Mouse (Mus musculus) gastrocnemius, adult 2 months (tissue): Measurements from ENCODE around the gene Cnst. TPM values are rescaled to one million over a fixed set of nuclear protein-coding genes. Genes with fewer than 3 reads are reported as not detected.

Source experiments
- DNase-seq: peaks from one replicate; pipeline ENCODE4 v3.0.0; 2022
- H3K27ac ChIP-seq: fragments of 200-600 bp; 2 replicates; pipeline ENCODE4 v1.8.1; 2022; ENCODE audit warnings: mild to moderate bottlenecking
- H3K4me3 ChIP-seq: fragments of 200-600 bp; 2 replicates; pipeline ENCODE4 v1.8.1; 2022; ENCODE audit warnings: mild to moderate bottlenecking, moderate library complexity
- CTCF ChIP-seq: fragments of 200-600 bp; IDR thresholded peaks from 2 replicates; pipeline ENCODE4 v1.8.1; 2022; ENCODE audit warnings: antibody characterized with exemption, mild to moderate bottlenecking, moderate library complexity
- intact Hi-C: fragments of 180-260 bp; cut with DNase I; formaldehyde crosslinking; loops from one replicate; pipeline ENCODE4 v1.15.1; 2025
- total RNA-seq, 2 experiments: library from RNA; stranded (reverse); gene quantifications; 2 replicates each; pipeline ENCODE4 v1.2.3; 2021

Gene Cnst
- total RNA-seq, 2 experiments from 2014 or later = 34.7 to 40.0 TPM

DNA sequence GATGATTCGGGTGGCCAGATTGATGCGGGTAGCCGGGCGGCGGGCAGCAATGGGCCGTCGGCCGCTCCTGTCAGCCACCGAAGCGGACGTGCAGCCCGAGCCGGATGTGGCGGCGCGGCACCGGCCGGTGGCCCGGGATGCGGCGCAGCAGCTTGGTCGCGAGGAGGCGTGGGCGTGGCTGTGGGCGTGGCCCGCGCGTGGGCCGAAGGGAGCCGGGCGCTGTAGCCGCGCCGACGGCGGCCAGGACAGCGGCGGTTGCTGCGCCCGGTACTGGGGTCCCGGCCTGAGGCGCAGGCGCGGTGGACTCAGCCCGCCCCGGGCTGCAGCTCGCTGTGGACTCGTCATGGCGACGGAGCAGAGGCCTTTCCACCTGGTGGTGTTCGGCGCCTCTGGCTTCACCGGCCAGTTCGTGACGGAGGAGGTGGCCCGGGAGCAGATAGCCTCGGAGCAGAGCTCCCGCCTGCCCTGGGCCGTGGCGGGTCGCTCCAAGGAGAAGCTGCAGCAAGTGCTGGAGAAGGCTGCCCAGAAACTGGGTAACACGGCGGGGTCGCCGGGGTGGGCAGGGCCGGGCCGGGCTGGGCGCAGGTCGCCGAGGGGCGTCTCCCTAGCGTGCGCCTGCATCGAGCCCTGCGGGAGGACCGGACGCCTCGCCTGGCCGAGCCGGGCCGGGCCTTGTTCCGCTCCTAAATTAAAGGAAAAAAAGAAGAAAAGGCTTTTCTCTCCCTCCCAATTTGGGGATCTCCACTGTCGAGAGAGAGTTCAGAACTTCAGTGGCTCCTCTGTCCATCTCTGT is 122.0 kb downstream of the Cnst start, which contains the start of gene Sccpdh:
Gene Sccpdh (plus strand): TSS at position 198 of the 793 bp plus-strand sequence.
- Histone ChIP-seq H3K4me3 (peak within 1 kb of the TSS; percentile 96), H3K27ac (peak within 1 kb of the TSS; percentile 93)
- intact Hi-C loops = loop anchor here (10.0 kb wide), 1 partner anchor 57 kb away; no protein-coding TSS in a partner anchor
- no peak for TF ChIP-seq CTCF
- peak; percentile 95 for DNase-seq

DNA sequence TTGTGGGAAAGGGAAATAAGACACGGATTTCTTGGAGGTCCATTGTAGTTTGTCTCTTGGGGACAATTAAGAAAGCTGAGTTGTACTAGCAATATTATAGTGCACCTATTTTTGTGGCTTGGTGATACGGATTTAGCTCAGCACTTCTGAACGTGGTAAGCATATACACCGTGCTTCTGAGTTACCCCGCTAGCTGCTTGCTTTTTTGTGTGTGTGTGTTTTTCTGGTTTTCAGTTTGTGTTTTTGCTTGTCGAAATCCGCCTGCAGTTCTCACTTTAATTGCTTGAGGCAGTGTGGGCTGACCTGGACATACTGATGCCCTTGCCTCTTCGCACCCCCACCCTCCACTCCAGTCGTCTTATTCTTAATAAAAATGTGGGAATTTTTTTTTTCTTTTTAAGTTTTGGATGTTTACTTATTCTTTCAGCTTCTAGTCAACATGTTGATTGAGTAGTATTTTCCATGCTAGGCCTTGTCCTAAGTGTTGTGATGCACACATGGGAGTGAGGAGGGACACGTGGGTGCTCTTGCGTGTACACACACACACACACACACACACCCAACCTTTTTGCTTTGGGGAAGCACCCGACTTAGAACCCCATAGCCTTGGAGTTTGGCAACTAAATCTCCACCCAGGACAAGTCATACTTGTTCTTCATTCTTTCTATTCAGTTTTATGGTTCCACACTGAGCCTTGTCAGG is 122.8 kb downstream of the Cnst start:
- peak; percentile 5; the same call in 1 of the 2 replicates for TF ChIP-seq CTCF
- Histone ChIP-seq H3K4me3 (peak overlapping the region; percentile 96), H3K27ac (peak overlapping the region; percentile 93)
- intact Hi-C loops = loop anchor here (10.0 kb wide), 1 partner anchor 56 kb away; no protein-coding TSS in a partner anchor
- DNase-seq = no peak

DNA sequence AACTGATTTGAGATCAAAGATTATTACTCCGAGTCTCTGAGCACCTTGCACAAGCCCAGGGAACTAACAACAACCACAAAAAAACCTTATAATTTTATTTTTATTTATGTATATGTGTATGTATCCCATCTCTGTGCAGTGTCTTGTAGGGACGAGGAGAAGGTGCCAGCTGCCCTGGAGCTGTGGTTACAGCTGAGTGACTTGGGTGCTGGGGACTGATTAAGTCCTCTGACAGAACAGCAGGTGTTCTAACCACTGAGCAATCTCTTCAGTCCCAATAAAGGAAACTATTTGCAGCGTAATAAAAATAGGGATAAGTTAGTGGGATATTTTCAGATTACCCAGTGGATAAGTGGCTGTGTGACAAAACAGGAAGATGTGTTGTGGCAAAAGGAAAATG is 128.2 kb downstream of the Cnst start:
- no peak for DNase-seq
- H3K27ac ChIP-seq = peak overlapping the region; percentile 63; the same call in 1 of the 2 replicates
- TF ChIP-seq CTCF = no peak
- intact Hi-C loops = no loop called here
- H3K4me3 ChIP-seq = no peak overlapping the region

DNA sequence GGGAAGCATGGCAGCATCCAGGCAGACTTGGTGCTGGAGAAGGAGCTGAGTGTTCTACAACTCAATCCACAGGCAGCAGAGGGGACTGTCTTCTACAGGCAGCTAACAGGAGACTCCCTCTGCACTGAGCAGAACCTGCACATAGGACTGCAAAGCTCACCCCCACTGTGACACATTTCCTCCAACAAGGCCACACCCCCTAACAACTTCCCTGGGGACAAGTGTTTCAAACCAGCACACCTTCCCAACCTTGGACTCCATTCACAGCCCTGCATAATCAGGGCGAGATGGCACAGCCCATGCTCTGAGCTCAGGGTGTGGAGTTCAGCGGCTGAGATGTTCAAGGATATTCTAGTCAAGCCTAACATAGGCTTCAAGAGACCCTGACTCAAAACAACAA is 130.9 kb downstream of the Cnst start:
- no peak for DNase-seq
- Histone ChIP-seq H3K27ac (no peak overlapping the region), H3K4me3 (no peak overlapping the region)
- intact Hi-C loops = no loop called here
- TF ChIP-seq CTCF = no peak

Other genes starting within 250 kb of the Cnst start
- 1 to 10 TPM; 5.1 to 5.8 TPM for gene Smyd3, start 28.3 kb upstream of the Cnst start, total RNA-seq
- 10 to 100 TPM; 39.8 to 41.5 TPM for gene Tfb2m, start 103 bp upstream of the Cnst start, total RNA-seq
- gene Sccpdh, start 121.8 kb downstream of the Cnst start, total RNA-seq = 10 to 100 TPM; 31.8 to 38.3 TPM
- gene Kif28, start 198.9 kb downstream of the Cnst start, total RNA-seq = under 1 TPM in 1 of 2 experiments, not detected in 1; 0.22 TPM